Mouse (Mus musculus) forebrain, embryonic 14.5 days (tissue): Measurements from ENCODE around the gene Vpreb2. TPM values are rescaled to one million over a fixed set of nuclear protein-coding genes. Genes with fewer than 3 reads are reported as not detected.
A peak's percentile ranks its signal among the peaks of the same experiment; 100 is the strongest.
"Not testable (repeated sequence)": the region's sequence is repeated elsewhere in the genome, so short reads cannot be mapped to it uniquely, and the experiment has no call there.

ENCODE experiments used
- ATAC-seq: fragments of 200-750 bp; cut with Nextera tagmentation; 2 replicates; pipeline ENCODE4 v1.8.0; 2017; ENCODE audit warnings: mild to moderate bottlenecking, moderate library complexity
- DNase-seq: peaks from one replicate; pipeline ENCODE4 v3.0.0-alpha.2; 2015; ENCODE audit warnings: low spot score
- H3K27ac ChIP-seq: fragments of 300-500 bp; sonication (generic); 2 replicates; pipeline ENCODE4 v1.5.1; 2014; ENCODE audit warnings: low read depth, mild to moderate bottlenecking, control low read depth, low read length, moderate library complexity
- H3K27me3 ChIP-seq: fragments of 300-500 bp; sonication (generic); replicated peaks from 2 replicates; pipeline ENCODE4 v1.6.1; 2014; ENCODE audit warnings: low read length, control low read depth, mixed read lengths; ENCODE audit not compliant: control insufficient read depth, insufficient read depth
- H3K36me3 ChIP-seq: fragments of 300-500 bp; sonication (generic); 2 replicates; pipeline ENCODE4 v1.6.1; 2014; ENCODE audit warnings: low read length, control low read depth; ENCODE audit not compliant: control insufficient read depth, insufficient read depth
- H3K4me1 ChIP-seq: fragments of 300-500 bp; sonication (generic); 2 replicates; pipeline ENCODE4 v1.6.1; 2014; ENCODE audit warnings: antibody characterized with exemption, low read length, control low read depth; ENCODE audit not compliant: control insufficient read depth, insufficient read depth
- H3K4me2 ChIP-seq: fragments of 300-500 bp; sonication (generic); 2 replicates; pipeline ENCODE4 v1.6.1; 2014; ENCODE audit warnings: mild to moderate bottlenecking, control low read depth, low read length
- H3K4me3 ChIP-seq: fragments of 300-500 bp; sonication (generic); 2 replicates; pipeline ENCODE4 v1.5.1; 2014; ENCODE audit warnings: low read depth, low read length, control low read depth
- H3K9ac ChIP-seq: fragments of 300-500 bp; sonication (generic); 2 replicates; pipeline ENCODE4 v1.6.1; 2014; ENCODE audit warnings: mild to moderate bottlenecking, low read length, control low read depth, moderate library complexity
- H3K9me3 ChIP-seq: fragments of 300-500 bp; sonication (generic); replicated peaks from 2 replicates; pipeline ENCODE4 v1.6.1; 2016; ENCODE audit warnings: low read length, control low read depth, mixed read lengths; ENCODE audit not compliant: control insufficient read depth
- WGBS: fragments of 180-500 bp; shearing (Covaris S2); extraction: QIAGEN DNeasy Blood & Tissue Kit; methylation state at CpG from one replicate; pipeline ENCODE4 v1.1.7; 2014; 5-methylcytosine and 5-hydroxymethylcytosine counted together
- polyA plus RNA-seq: library from polyadenylated mRNA; unstranded; fragments of >200 nt; fragmentation: Nextera tagmentation; extraction: Ambion mirVana; gene quantifications from 2 replicates; pipeline ENCODE4 v1.2.1, GENCODE M21; 2014

Gene Vpreb2
- polyA plus RNA-seq, 1 experiment from 2014 or later, result not detected

- H3K9ac ChIP-seq, result no peak overlapping the region
- H3K4me3 ChIP-seq, result no peak overlapping the region
- H3K4me1 ChIP-seq, result no peaks in the 10 kb centered on the region
- H3K9me3 ChIP-seq, result no peaks in the 10 kb centered on the region
- DNase-seq (no peak), ATAC-seq (no peak)
- H3K4me2 ChIP-seq, result no peak overlapping the region
- H3K27ac ChIP-seq, result no peak overlapping the region
- H3K27me3 ChIP-seq, result no peaks in the 10 kb centered on the region
- no peaks in the 10 kb centered on the region for H3K36me3 ChIP-seq
- 65% methylated on average over 8 of the region's 8 CpGs for WGBS
Measured at GRCm38 (mm10) chr16:17943466-17943865, 36.8 kb upstream of the Vpreb2 start.

GRCm38 (mm10) chr16:17945081-17945831, 35.0 kb upstream of the Vpreb2 start:
- H3K9ac ChIP-seq, result no peak overlapping the region
- 55% methylated on average over 7 of the region's 7 CpGs for WGBS
- H3K27ac ChIP-seq, result no peak overlapping the region
- H3K4me2 ChIP-seq, result no peak overlapping the region
- DNase-seq (no peak), ATAC-seq (no peak)
- H3K4me3 ChIP-seq, result no peak overlapping the region
- no peaks in the 10 kb centered on the region for H3K9me3 ChIP-seq
- no peaks in the 10 kb centered on the region for H3K27me3 ChIP-seq
- no peaks in the 10 kb centered on the region for H3K36me3 ChIP-seq
- H3K4me1 ChIP-seq, result peaks cover 2% of the 10 kb centered on the region; the same call in 1 of the 2 replicates

GRCm38 (mm10) chr16:17949421-17949877, 30.8 kb upstream of the Vpreb2 start:
- H3K4me3 ChIP-seq, result no peak overlapping the region
- ATAC-seq (peak; percentile 83), DNase-seq (peak; percentile 66)
- H3K36me3 ChIP-seq, result no peaks in the 10 kb centered on the region
- H3K9me3 ChIP-seq, result no peaks in the 10 kb centered on the region
- H3K27ac ChIP-seq, result peak overlapping the region; percentile 58
- 20% methylated on average over 2 of the region's 2 CpGs for WGBS
- peaks cover 2% of the 10 kb centered on the region; the same call in 1 of the 2 replicates for H3K4me1 ChIP-seq
- no peaks in the 10 kb centered on the region for H3K27me3 ChIP-seq
- H3K9ac ChIP-seq, result no peak overlapping the region
- no peak overlapping the region for H3K4me2 ChIP-seq

GRCm38 (mm10) chr16:17950068-17950467, 30.2 kb upstream of the Vpreb2 start:
- H3K36me3 ChIP-seq, result no peaks in the 10 kb centered on the region
- H3K27ac ChIP-seq, result peak overlapping the region; percentile 58; the same call in 1 of the 2 replicates
- DNase-seq (no peak), ATAC-seq (0 out of 2 replicates have a peak, but pooled peaks have one; percentile 50)
- H3K4me2 ChIP-seq, result no peak overlapping the region
- H3K4me3 ChIP-seq, result no peak overlapping the region
- no peaks in the 10 kb centered on the region for H3K9me3 ChIP-seq
- peaks cover 2% of the 10 kb centered on the region; the same call in 1 of the 2 replicates for H3K4me1 ChIP-seq
- no peaks in the 10 kb centered on the region for H3K27me3 ChIP-seq
- WGBS, result 32% methylated on average over 4 of the region's 4 CpGs
- no peak overlapping the region for H3K9ac ChIP-seq

- 88% methylated on average over 4 of the region's 4 CpGs for WGBS
- DNase-seq, result no peak
- H3K9me3 ChIP-seq, result no peaks in the 10 kb centered on the region
- H3K27ac ChIP-seq, result no peak overlapping the region
- no peak for ATAC-seq
- no peaks in the 10 kb centered on the region for H3K27me3 ChIP-seq
- no peak overlapping the region for H3K4me2 ChIP-seq
- no peaks in the 10 kb centered on the region for H3K36me3 ChIP-seq
- no peak overlapping the region for H3K9ac ChIP-seq
- H3K4me3 ChIP-seq, result no peak overlapping the region
- H3K4me1 ChIP-seq, result peaks cover 2% of the 10 kb centered on the region; the same call in 1 of the 2 replicates
Measured at GRCm38 (mm10) chr16:17951618-17952017, 28.6 kb upstream of the Vpreb2 start.

GRCm38 (mm10) chr16:17956052-17956638, 24.1 kb upstream of the Vpreb2 start:
- WGBS, result 97% methylated on average over 15 of the region's 17 CpGs
- H3K27ac ChIP-seq, H3K36me3 ChIP-seq, H3K9ac ChIP-seq, H3K4me3 ChIP-seq, ATAC-seq, H3K4me1 ChIP-seq, DNase-seq, H3K27me3 ChIP-seq, H3K4me2 ChIP-seq, H3K9me3 ChIP-seq: not testable (repeated sequence)

GRCm38 (mm10) chr16:17962091-17962490, 18.1 kb upstream of the Vpreb2 start:
- no peak overlapping the region for H3K4me2 ChIP-seq
- no peaks in the 10 kb centered on the region for H3K36me3 ChIP-seq
- no peak overlapping the region for H3K27ac ChIP-seq
- H3K4me1 ChIP-seq, result no peaks in the 10 kb centered on the region
- no peak for DNase-seq
- H3K27me3 ChIP-seq, result no peaks in the 10 kb centered on the region
- no peak overlapping the region for H3K9ac ChIP-seq
- H3K9me3 ChIP-seq, result no peaks in the 10 kb centered on the region
- ATAC-seq, result no peak
- H3K4me3 ChIP-seq, result no peak overlapping the region
- WGBS, result 81% methylated on average over 7 of the region's 7 CpGs

- no peak for DNase-seq
- no peak overlapping the region for H3K4me2 ChIP-seq
- H3K9me3 ChIP-seq, result no peaks in the 10 kb centered on the region
- no peaks in the 10 kb centered on the region for H3K4me1 ChIP-seq
- 82% methylated on average over 5 of the region's 5 CpGs for WGBS
- no peak overlapping the region for H3K4me3 ChIP-seq
- H3K27me3 ChIP-seq, result no peaks in the 10 kb centered on the region
- H3K9ac ChIP-seq, result no peak overlapping the region
- no peaks in the 10 kb centered on the region for H3K36me3 ChIP-seq
- H3K27ac ChIP-seq, result no peak overlapping the region
- no peak for ATAC-seq
Measured at GRCm38 (mm10) chr16:17971853-17972252, 8.4 kb upstream of the Vpreb2 start.

GRCm38 (mm10) chr16:17977840-17978239, 2.4 kb upstream of the Vpreb2 start:
- H3K4me2 ChIP-seq, H3K4me1 ChIP-seq, H3K27ac ChIP-seq, H3K4me3 ChIP-seq, H3K9ac ChIP-seq, H3K27me3 ChIP-seq, ATAC-seq, H3K36me3 ChIP-seq, DNase-seq, H3K9me3 ChIP-seq: not testable (repeated sequence)
- WGBS, result 73% methylated on average over 7 of the region's 7 CpGs
